Mouse (Mus musculus): ENCODE measurements at regions not wholly inside any gene's neighbourhood (a gene's known extent, or its start where the extent isn't known, plus 50 kb on each side); places are given as distances from the start of the nearest gene placed in this dataset.

- no peak for DNase-seq
- 65% methylated on average over 5 of the region's 5 CpGs for WGBS
- Histone ChIP-seq H3K27ac (ENCODE audit: insufficient read depth, low read depth, low read length) (no peak overlapping the region), H3K27me3 (replicated peaks; ENCODE audit: control insufficient read depth, insufficient read depth, low read length) (no peaks in the 10 kb centered on the region), H3K4me1 (ENCODE audit: control insufficient read depth, insufficient read depth, low read length) (no peaks in the 10 kb centered on the region), H3K4me3 (ENCODE audit: insufficient read depth, low read depth, low read length) (no peak overlapping the region), H3K36me3 (ENCODE audit: control insufficient read depth, insufficient read depth, low read length) (no peaks in the 10 kb centered on the region)
- TF ChIP-seq CTCF (conservative IDR thresholded peaks at IDR 0.05; ENCODE audit: insufficient read depth, insufficient read length, low read depth, low read length) (no peak), POLR2A (IDR thresholded peaks at IDR 0.05; ENCODE audit: low read depth, low read length) (no peak)
Measured at GRCm38 (mm10) chr4:21616116-21616515, 69.6 kb downstream of the Prdm13 start.

GRCm38 (mm10) chr4:21614429-21614828, 71.3 kb downstream of the Prdm13 start:
- no peaks in the 10 kb centered on the region for H3K27me3 ChIP-seq (replicated peaks; ENCODE audit: control insufficient read depth, insufficient read depth, low read length)
- H3K4me1 ChIP-seq (ENCODE audit: control insufficient read depth, insufficient read depth, low read length) = no peaks in the 10 kb centered on the region
- H3K27ac ChIP-seq (ENCODE audit: insufficient read depth, low read depth, low read length) = no peak overlapping the region
- TF ChIP-seq POLR2A (IDR thresholded peaks at IDR 0.05; ENCODE audit: low read depth, low read length) (no peak), CTCF (conservative IDR thresholded peaks at IDR 0.05; ENCODE audit: insufficient read depth, insufficient read length, low read depth, low read length) (no peak)
- no peaks in the 10 kb centered on the region for H3K36me3 ChIP-seq (ENCODE audit: control insufficient read depth, insufficient read depth, low read length)
- WGBS = 44% methylated on average over 3 of the region's 3 CpGs
- H3K4me3 ChIP-seq (ENCODE audit: insufficient read depth, low read depth, low read length) = no peak overlapping the region
- no peak for DNase-seq

- Histone ChIP-seq H3K4me1 (ENCODE audit: control insufficient read depth, insufficient read depth, low read length) (no peaks in the 10 kb centered on the region), H3K4me3 (ENCODE audit: insufficient read depth, low read depth, low read length) (no peak overlapping the region), H3K36me3 (ENCODE audit: control insufficient read depth, insufficient read depth, low read length) (no peaks in the 10 kb centered on the region), H3K27me3 (replicated peaks; ENCODE audit: control insufficient read depth, insufficient read depth, low read length) (no peaks in the 10 kb centered on the region), H3K27ac (ENCODE audit: insufficient read depth, low read depth, low read length) (no peak overlapping the region)
- TF ChIP-seq POLR2A (IDR thresholded peaks at IDR 0.05; ENCODE audit: low read depth, low read length) = no peak
- no peak for TF ChIP-seq CTCF (conservative IDR thresholded peaks at IDR 0.05; ENCODE audit: insufficient read depth, insufficient read length, low read depth, low read length)
- WGBS = 69% methylated on average over 5 of the region's 5 CpGs
- DNase-seq = no peak
Measured at GRCm38 (mm10) chr4:21611531-21612282, 74.1 kb downstream of the Prdm13 start.

GRCm38 (mm10) chr4:21598024-21598423, 87.7 kb downstream of the Prdm13 start:
- WGBS = 68% methylated on average over 2 of the region's 2 CpGs
- Histone ChIP-seq H3K36me3 (ENCODE audit: control insufficient read depth, insufficient read depth, low read length) (no peaks in the 10 kb centered on the region), H3K4me1 (ENCODE audit: control insufficient read depth, insufficient read depth, low read length) (no peaks in the 10 kb centered on the region), H3K27ac (ENCODE audit: insufficient read depth, low read depth, low read length) (no peak overlapping the region), H3K4me3 (ENCODE audit: insufficient read depth, low read depth, low read length) (no peak overlapping the region), H3K27me3 (replicated peaks; ENCODE audit: control insufficient read depth, insufficient read depth, low read length) (no peaks in the 10 kb centered on the region)
- TF ChIP-seq CTCF (conservative IDR thresholded peaks at IDR 0.05; ENCODE audit: insufficient read depth, insufficient read length, low read depth, low read length) (no peak), POLR2A (IDR thresholded peaks at IDR 0.05; ENCODE audit: low read depth, low read length) (no peak)
- DNase-seq = peak; percentile 2

GRCm38 (mm10) chr4:21547771-21548170, 138.0 kb downstream of the Prdm13 start:
- H3K4me1 ChIP-seq (ENCODE audit: control insufficient read depth, insufficient read depth, low read length) = no peaks in the 10 kb centered on the region
- H3K36me3 ChIP-seq (ENCODE audit: control insufficient read depth, insufficient read depth, low read length) = no peaks in the 10 kb centered on the region
- H3K27me3 ChIP-seq (replicated peaks; ENCODE audit: control insufficient read depth, insufficient read depth, low read length) = no peaks in the 10 kb centered on the region
- H3K27ac ChIP-seq (ENCODE audit: insufficient read depth, low read depth, low read length) = no peak overlapping the region
- DNase-seq = no peak
- WGBS = 84% methylated on average over 3 of the region's 3 CpGs
- TF ChIP-seq CTCF (conservative IDR thresholded peaks at IDR 0.05; ENCODE audit: insufficient read depth, insufficient read length, low read depth, low read length) (no peak), POLR2A (IDR thresholded peaks at IDR 0.05; ENCODE audit: low read depth, low read length) (no peak)
- H3K4me3 ChIP-seq (ENCODE audit: insufficient read depth, low read depth, low read length) = no peak overlapping the region

GRCm38 (mm10) chr4:21539583-21539982, 146.2 kb downstream of the Prdm13 start:
- 85% methylated on average over 2 of the region's 2 CpGs for WGBS
- Histone ChIP-seq H3K36me3 (ENCODE audit: control insufficient read depth, insufficient read depth, low read length) (no peaks in the 10 kb centered on the region), H3K27me3 (replicated peaks; ENCODE audit: control insufficient read depth, insufficient read depth, low read length) (no peaks in the 10 kb centered on the region), H3K27ac (ENCODE audit: insufficient read depth, low read depth, low read length) (no peak overlapping the region), H3K4me3 (ENCODE audit: insufficient read depth, low read depth, low read length) (no peak overlapping the region), H3K4me1 (ENCODE audit: control insufficient read depth, insufficient read depth, low read length) (no peaks in the 10 kb centered on the region)
- no peak for DNase-seq
- TF ChIP-seq POLR2A (IDR thresholded peaks at IDR 0.05; ENCODE audit: low read depth, low read length) (no peak), CTCF (conservative IDR thresholded peaks at IDR 0.05; ENCODE audit: insufficient read depth, insufficient read length, low read depth, low read length) (no peak)

- Histone ChIP-seq H3K36me3 (ENCODE audit: control insufficient read depth, insufficient read depth, low read length) (no peaks in the 10 kb centered on the region), H3K27me3 (replicated peaks; ENCODE audit: control insufficient read depth, insufficient read depth, low read length) (no peaks in the 10 kb centered on the region), H3K27ac (ENCODE audit: insufficient read depth, low read depth, low read length) (no peak overlapping the region), H3K4me1 (ENCODE audit: control insufficient read depth, insufficient read depth, low read length) (no peaks in the 10 kb centered on the region), H3K4me3 (ENCODE audit: insufficient read depth, low read depth, low read length) (no peak overlapping the region)
- WGBS = 31% methylated on average over 2 of the region's 2 CpGs
- TF ChIP-seq CTCF (conservative IDR thresholded peaks at IDR 0.05; ENCODE audit: insufficient read depth, insufficient read length, low read depth, low read length) (no peak), POLR2A (IDR thresholded peaks at IDR 0.05; ENCODE audit: low read depth, low read length) (no peak)
- DNase-seq = no peak
Measured at GRCm38 (mm10) chr4:21535973-21536372, 149.8 kb downstream of the Prdm13 start.

All from kidney, adult 2 months (tissue).